Mouse (Mus musculus) urinary bladder, adult 18-20 months (tissue): ENCODE data around the gene Sox5.
"Not testable (repeated sequence)": the region's sequence is repeated elsewhere in the genome, so short reads cannot be mapped to it uniquely, and the experiment has no call there.

ENCODE experiments used
- DNase-seq, 2 experiments: peaks; one replicate each; pipeline ENCODE4 v3.0.0; 2022; ENCODE audit warnings: low spot score in 2 of 2, mixed read lengths in 2 of 2

The Sox5 gene

GRCm38 (mm10) chr6:144282756-144283155, 499.0 kb downstream of the Sox5 start:
- DNase-seq: no peak

- DNase-seq: no peak
Measured at GRCm38 (mm10) chr6:144281661-144282060, 500.1 kb downstream of the Sox5 start.

DNA sequence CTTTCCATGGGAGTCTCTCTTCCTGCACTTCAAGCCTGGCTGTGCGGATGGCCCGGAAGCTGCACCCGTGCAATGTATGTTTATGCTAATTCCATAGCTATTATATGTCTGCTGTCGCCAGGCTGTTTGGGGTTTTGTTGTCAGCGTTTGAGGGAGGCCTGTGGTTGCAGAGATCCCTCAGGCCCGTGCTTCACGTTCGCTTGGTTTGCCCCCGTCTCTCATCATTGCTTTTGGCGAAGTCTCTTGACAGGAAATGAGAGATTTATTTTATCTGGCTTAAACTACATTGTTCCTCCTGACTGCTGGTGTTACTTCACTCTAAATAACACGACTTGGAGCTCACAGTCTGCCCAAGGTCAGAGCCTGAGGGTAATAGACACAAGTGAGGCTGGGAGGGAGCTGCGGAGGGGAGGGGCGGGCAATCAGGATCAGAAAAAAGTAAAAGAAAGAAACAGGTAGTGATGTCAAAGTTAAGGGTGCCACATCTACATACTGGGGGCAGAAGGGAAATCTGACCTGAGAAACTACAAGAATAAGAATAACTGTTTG, 503.2 kb downstream of the Sox5 start:
- no peak for DNase-seq

DNA sequence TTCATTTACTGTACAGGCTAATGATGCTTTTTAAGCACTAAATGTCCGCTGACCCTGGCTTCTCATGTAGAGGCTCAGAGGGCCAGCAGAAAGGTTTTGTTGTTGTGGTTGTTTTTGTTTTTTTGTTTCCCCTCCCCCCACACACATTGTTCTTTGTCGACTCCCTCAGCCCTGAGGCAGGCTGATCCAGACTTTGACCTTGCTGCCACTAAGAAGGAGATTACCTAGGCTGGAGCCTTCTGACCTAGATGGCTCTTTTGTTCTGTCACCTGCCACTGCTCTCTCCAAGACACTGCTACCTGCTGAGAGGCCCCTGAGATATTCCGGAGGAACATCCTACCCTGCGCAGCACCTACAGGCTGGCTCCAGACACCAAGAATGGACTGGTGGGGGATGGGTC, 508.4 kb downstream of the Sox5 start:
- DNase-seq: not testable (repeated sequence)

GRCm38 (mm10) chr6:144271326-144271725, 510.5 kb downstream of the Sox5 start:
- DNase-seq: no peak

DNA sequence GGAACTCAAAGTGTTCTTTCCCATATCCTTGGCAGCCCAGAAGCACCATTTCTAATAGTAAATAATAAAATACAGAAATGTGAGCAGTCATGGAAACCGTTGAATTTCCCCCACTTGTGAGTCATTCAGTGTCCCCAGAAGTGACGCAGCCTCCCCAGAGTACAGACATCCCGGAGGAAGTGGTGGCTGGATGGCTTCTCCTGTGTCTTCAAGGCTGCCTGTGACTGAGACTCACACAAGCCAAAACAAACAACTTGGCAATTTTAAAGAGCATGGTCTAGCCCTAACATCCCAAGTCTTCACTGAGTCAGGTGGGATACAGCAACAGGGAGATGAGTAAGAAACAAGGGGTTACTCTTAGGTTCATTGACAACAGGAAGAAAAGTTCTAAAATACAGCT, 511.5 kb downstream of the Sox5 start:
- DNase-seq: no peak

DNA sequence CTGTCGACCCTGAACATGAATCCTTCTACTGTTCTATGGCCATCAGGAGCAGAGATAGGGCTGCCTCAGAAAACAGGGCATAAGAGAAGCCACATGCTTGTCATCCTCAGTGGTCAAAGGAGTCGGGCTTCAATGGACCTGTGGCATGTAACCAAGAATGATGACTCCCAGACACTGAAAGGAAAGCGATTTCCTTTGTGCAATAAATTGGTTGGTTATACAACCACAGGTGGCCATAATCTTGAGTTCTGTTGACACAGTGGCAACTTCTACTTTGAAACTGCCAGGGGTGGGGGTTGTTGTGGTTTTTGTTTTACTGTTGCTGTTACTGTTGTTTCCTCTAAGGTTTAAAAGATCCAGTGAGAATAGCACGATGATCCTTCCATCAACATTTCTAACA, 512.1 kb downstream of the Sox5 start:
- DNase-seq: no peak

- no peak for DNase-seq
Measured at GRCm38 (mm10) chr6:144265752-144266151, 516.0 kb downstream of the Sox5 start.

- no peak for DNase-seq
Measured at GRCm38 (mm10) chr6:144265004-144265403, 516.8 kb downstream of the Sox5 start.

- DNase-seq: no peak
Measured at GRCm38 (mm10) chr6:144264320-144264915, 517.4 kb downstream of the Sox5 start.

DNA sequence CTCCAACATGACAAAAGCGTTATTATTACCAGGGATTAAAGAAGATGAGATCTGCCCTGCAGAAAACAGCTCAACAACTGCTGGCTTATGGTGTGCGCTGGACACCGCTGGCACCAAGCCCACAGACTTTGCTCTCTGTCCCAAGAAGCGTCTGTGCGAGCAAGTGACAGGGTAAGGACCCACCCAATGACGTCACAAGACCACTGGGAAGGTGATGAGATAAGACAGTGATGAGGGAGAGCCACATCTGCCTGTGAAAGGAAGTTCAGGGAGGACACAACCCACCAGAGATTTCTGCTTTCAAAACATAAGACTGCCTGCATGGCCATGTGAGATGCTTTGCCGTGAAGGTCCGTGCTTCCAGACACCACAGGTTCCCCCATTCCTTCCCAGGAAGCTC, 525.3 kb downstream of the Sox5 start:
- DNase-seq: no peak

- DNase-seq: no peak
Measured at GRCm38 (mm10) chr6:144252191-144252718, 529.5 kb downstream of the Sox5 start.

GRCm38 (mm10) chr6:144251222-144252170, 530.3 kb downstream of the Sox5 start:
- no peak for DNase-seq

GRCm38 (mm10) chr6:144250625-144251181, 531.1 kb downstream of the Sox5 start:
- no peak for DNase-seq

DNA sequence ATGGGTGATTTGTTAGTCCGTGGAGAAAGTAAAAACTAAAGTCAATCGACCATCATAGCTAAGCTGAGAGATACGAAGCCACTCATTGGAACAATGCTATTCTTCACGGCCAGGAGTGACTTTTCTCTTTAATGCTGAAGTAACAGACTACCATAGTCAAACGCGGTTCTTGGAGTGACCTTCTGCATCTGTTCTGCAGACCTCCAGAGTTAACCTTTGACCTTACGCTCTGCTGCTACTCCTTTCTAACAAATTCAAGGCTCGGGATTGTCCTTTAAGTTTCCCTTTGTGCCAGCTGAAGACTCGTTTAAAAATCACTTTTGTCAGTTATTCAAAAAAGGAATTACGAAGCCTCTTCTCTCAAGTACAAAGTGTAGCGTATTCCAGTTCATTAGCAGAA, 545.2 kb downstream of the Sox5 start:
- no peak for DNase-seq

- no peak for DNase-seq
Measured at GRCm38 (mm10) chr6:144203970-144204369, 577.8 kb downstream of the Sox5 start.

DNA sequence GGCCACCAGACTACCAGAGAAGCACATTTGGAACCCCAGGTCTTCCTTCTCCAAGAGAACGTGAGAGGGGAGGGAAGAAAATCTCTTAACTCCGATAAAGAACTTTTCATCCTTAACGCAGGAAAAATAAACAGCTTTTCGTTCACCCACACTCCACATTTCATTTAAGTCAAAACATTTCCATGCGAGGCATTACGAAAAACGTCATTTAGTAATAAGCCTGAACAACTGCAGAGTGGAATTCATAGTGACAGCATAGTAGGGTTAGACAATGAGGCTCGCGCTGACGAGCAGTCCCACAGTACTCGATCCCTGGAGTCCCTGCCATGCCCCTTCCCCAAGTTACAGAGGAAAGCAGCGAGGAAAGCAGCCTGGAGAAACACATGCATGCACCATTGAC, 578.8 kb downstream of the Sox5 start:
- no peak for DNase-seq

GRCm38 (mm10) chr6:144201402-144202040, 580.3 kb downstream of the Sox5 start:
- no peak for DNase-seq

DNA sequence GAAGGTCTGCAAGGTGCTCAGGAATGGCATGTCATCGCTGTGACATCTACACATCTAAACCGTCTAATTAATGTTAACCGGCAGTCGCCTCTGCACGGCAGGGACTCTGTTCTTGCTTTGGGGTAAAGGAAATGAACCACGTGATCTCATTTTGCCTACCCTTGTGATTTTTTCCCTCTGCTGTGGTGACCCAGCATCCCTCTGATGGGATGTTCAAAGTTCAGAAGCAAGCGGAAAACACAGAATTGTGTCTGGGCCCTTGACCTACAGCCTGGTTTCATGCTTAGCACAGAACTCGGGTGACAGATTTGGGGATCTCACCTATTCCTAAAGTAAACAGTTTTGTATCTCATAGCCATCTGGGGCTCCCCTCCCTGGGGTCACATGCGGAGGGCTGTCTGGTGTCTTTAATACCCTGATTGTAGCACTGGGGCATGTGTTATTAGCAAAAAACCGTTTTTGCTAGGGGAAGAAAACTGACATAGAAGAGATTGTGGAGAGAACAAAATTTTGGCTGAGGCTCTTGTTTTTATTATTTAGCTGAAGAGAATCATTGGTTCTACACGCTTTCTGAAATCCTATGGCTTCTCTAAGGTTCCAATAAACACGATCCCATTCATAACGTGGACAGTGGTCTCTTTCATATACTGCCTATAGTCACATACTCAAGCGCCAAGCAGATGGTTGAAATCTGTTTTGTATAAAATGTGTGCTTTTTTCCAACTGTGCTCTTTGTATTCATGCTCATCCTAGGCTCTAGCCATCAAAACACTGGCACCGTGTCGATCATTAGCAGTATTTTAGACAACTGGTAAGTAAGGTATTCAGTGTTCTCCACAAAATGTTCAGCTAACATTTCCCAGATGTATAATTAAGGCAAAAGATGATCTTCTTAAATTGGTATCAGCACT, 584.3 kb downstream of the Sox5 start:
- DNase-seq: no peak

- DNase-seq: no peak
Measured at GRCm38 (mm10) chr6:144195934-144196333, 585.8 kb downstream of the Sox5 start.

DNA sequence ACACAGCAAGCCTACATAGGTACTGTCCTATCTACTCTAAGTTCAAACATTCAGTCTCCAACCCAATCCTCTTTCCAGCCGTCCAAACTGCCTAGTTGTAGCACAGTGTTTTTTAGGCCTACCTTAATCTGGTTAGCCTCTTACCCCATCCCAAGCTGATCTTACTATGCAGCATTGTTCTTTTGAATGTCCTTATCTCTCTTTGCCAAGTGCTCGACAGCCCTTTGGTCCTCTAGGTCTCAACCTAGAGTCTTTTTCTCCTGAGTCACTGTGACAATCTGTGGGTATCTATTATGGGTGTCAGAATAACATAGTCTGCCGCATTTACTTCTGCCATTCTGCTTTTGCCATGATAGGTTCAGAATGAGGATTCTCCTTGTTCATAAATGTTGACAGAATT, 598.7 kb downstream of the Sox5 start:
- DNase-seq: no peak
